Comparison of ENCODE assay signal across 18 mouse cellular contexts in the genomic region with DNA sequence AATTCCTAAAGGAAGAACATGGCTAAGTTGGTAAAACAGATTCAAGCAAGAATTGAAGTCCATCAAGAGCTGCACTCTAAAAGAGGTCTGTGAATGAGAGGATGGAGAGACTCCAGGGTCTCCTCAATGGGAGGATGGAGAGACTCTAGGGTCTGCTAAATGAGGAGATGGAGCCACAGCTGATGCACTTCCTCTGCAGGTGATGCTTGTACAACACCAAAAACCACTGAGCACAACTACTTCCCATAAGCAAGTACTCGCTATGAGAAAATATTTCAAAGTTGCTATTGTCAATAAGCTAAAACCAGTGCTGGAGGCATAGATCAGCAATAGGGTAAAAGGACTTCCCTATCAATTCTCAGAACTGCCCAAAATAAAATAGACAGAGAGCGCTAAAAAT.
DNase-seq lines count a peak whose midpoint lies in the region; ATAC-seq lines count a peak whose summit lies in the region.
"Had no signal": no experiment of that assay in that cellular context is flagged by ENCODE, and none has a peak within 500 bp of the region (broad histone marks: within the 10 kb centered on the region; RNA-seq: fewer than 3 reads in every experiment).

No protein-coding gene starts in this region.

- ATAC-seq in CD4-positive, CD25-positive, alpha-beta regulatory T cell, adult 4 months = peak; percentile 35
- peak; percentile 52 for ATAC-seq in activated CD4-positive, CD25-positive, alpha-beta regulatory T cell, adult 4 months
- peak; percentile 32 for ATAC-seq in inflammation-experienced regulatory T-cells, adult 6 months
- no peak for ATAC-seq in frontal cortex, adult (ENCODE audit: low TSS enrichment)
- ATAC-seq: forebrain, embryonic 14.5 days; forebrain, embryonic 16.5 days had no signal

- DNase-seq in kidney, adult 18-20 months = no peak
- no peak for DNase-seq in left cerebral cortex, adult 11 months (ENCODE audit: low spot score)
- DNase-seq in Muller cell, postnatal 12 days (ENCODE audit: inconsistent ontology term) = no peak
- DNase-seq: adrenal gland, adult 8-10 months; adrenal gland, postnatal 14 days; adrenal gland, postnatal 36 days; cerebellum, adult 18-20 months; cerebellum, adult 8-10 months; cerebellum, adult 9-11 months; cerebellum, postnatal 14 days; cerebellum, postnatal 36 days; embryo, embryonic 11 days had no signal
